Mouse (Mus musculus): ENCODE measurements at regions not wholly inside any gene's neighbourhood (a gene's known extent, or its start where the extent isn't known, plus 50 kb on each side); places are given as distances from the start of the nearest gene placed in this dataset.
"Not testable (repeated sequence)": the region's sequence is repeated elsewhere in the genome, so short reads cannot be mapped to it uniquely, and the experiment has no call there.

DNA sequence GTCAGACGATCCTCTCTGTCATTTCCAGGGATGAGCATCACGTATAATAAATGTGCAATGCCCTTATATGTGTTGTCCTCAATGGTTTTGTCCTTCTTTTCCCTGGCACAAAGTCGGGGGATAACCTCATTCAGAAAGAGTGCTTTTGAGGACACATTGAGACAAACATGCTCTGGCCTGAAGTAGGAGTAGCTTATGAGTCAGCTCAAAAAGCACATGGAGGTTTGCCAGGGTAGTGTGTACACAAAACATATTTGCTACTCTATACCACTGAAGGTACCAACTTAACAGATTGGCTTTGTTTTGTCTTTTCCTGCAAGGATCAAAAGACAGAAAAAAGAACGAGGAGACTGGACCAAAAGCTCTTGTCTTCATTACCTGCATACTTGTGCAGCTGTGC lies 682.1 kb upstream of the Grid2 start:
- no peak for DNase-seq (ENCODE audit: low spot score)

DNA sequence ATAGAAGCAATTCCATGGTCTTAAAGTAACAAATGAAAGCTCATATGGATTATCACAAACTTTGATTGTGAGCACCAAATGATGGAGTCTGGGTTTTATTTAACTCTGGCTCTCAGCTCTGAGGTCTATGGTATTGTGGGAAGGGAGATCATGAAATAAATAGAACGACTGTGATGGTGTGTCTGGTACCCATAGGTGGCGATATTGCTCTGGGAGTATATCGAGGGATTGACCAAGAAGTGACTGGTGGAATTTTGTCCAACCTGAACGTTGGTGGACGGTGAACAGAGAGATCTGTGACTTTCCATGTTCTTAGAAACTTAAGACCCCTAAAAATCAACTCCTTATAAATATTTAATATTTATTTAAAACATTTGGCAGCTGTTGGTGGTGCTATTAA lies 679.5 kb upstream of the Grid2 start:
- peak; percentile 16 for DNase-seq (ENCODE audit: low spot score)

GRCm38 (mm10) chr6:62620543-62620942 lies 635.1 kb upstream of the Grid2 start:
- DNase-seq (ENCODE audit: low spot score) = no peak

GRCm38 (mm10) chr6:62668123-62668522 lies 587.6 kb upstream of the Grid2 start:
- DNase-seq (ENCODE audit: low spot score) = not testable (repeated sequence)

DNA sequence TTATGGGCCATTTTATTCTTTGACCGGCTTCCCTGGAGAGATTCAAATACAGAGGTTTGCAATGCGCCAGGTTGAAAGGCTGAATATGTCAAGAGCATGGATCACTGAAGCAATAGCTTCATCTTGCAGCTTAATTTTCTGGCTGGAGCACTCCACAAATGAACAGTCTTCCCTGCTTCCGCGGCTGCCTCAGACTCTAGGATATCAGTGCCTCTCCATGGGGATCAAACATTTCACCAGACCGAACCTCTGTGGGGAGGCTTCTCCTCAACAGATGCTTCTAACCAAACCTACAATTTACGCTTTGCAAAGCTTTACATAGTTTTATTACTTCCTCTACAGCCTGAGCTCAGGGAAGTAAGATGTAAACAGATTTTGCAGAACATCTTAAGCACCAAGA lies 537.3 kb upstream of the Grid2 start:
- no peak for DNase-seq (ENCODE audit: low spot score)

DNA sequence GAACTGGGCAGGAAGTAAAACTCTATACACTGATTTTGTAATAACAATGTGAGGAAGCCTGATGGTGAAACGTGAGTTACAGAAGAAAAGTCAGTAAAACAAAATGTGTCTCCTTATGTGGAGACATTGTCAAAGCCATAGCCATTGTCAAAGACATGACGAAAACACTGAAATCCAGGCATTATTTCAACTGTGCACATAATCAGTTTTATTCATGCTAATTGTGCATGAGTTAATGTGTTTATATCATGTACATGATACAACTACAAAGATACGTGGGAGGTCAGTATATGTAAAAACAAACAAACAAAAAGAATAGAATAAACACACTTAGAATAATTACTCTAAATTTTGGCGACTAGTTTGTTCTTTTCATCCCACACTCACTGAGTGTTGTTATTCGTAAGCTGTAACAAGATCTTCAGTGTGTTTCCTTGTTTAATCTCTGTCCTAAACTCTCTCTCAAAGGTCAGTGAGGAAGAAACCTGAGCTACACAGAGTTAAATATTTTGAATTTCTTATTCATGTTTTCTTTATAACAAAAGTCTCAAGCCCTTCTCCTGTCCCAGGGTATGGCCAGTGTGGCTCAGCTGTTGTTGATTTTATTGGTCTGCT lies 536.0 kb upstream of the Grid2 start:
- DNase-seq (ENCODE audit: low spot score) = no peak

All from layer of hippocampus, adult 11-12 months (tissue).